Mouse (Mus musculus) lung, embryonic 14.5 days (tissue): ENCODE data around the gene Tnip1. TPM values are rescaled to one million over a fixed set of nuclear protein-coding genes. Genes with fewer than 3 reads are reported as not detected.

Experiments
- ATAC-seq: fragments of 200-750 bp; cut with Nextera tagmentation; 2 replicates; pipeline ENCODE4 v1.8.0; 2017; ENCODE audit warnings: mild to moderate bottlenecking, moderate TSS enrichment, moderate library complexity; ENCODE audit not compliant: insufficient read depth
- DNase-seq: peaks from one replicate; pipeline ENCODE4 v3.0.0-alpha.2; 2015
- H3K27ac ChIP-seq: fragments of 300-500 bp; sonication (generic); 2 replicates; pipeline ENCODE4 v1.5.1; 2014; ENCODE audit warnings: low read depth, mild to moderate bottlenecking, moderate library complexity
- H3K27me3 ChIP-seq: fragments of 300-500 bp; sonication (generic); 2 replicates; pipeline ENCODE4 v1.6.1; 2014; ENCODE audit warnings: low read length, control low read depth; ENCODE audit not compliant: insufficient read depth
- H3K36me3 ChIP-seq: fragments of 300-500 bp; sonication (generic); 2 replicates; pipeline ENCODE4 v1.6.1; 2014; ENCODE audit warnings: control low read depth; ENCODE audit not compliant: insufficient read depth
- H3K4me1 ChIP-seq: fragments of 300-500 bp; sonication (generic); 2 replicates; pipeline ENCODE4 v1.6.1; 2014; ENCODE audit warnings: antibody characterized with exemption, control low read depth; ENCODE audit not compliant: insufficient read depth
- H3K4me2 ChIP-seq: fragments of 300-500 bp; sonication (generic); 2 replicates; pipeline ENCODE4 v1.6.1; 2014; ENCODE audit warnings: mild to moderate bottlenecking
- H3K4me3 ChIP-seq: fragments of 300-500 bp; sonication (generic); 2 replicates; pipeline ENCODE4 v1.5.1; 2014; ENCODE audit warnings: low read depth, low read length
- H3K9ac ChIP-seq: fragments of 300-500 bp; sonication (generic); 2 replicates; pipeline ENCODE4 v1.6.1; 2014
- H3K9me3 ChIP-seq: fragments of 300-500 bp; sonication (generic); 2 replicates; pipeline ENCODE4 v1.6.1; 2016; ENCODE audit warnings: low read depth, low read length, control low read depth
- CTCF ChIP-seq: IDR thresholded peaks from 2 replicates; pipeline ENCODE4 v1.5.1; 2016; ENCODE audit warnings: antibody characterized with exemption, low read depth
- WGBS: fragments of 180-500 bp; shearing (Covaris S2); extraction: QIAGEN DNeasy Blood & Tissue Kit; methylation state at CpG from one replicate; pipeline ENCODE4 v1.1.7; 2014; 5-methylcytosine and 5-hydroxymethylcytosine counted together
- polyA plus RNA-seq: library from polyadenylated mRNA; unstranded; fragments of >200 nt; fragmentation: Nextera tagmentation; extraction: Ambion mirVana; gene quantifications from 2 replicates; pipeline ENCODE4 v1.2.1, GENCODE M21; 2014

The Tnip1 gene
- polyA plus RNA-seq, 1 experiment from 2014 or later: 14.3 TPM

DNA sequence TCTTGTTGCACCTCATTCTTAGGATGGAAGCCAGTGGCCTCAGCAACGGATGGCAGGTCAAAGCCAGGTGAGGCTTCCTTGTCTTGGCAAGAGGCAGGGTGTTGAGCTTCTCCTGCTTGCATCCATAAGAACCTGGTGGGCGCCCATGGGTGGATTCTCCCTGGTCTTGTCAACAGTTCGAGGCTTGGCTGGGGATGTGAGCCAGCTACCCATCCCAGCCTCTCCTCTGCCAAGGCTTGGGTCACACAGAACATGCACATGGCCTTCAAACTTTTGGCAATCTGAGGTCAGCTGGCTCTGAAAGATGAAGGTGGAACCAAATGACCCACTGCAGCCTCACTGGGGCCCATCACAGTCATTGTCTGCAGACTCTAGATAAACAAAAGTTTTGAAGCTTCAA is 51.5 kb downstream of the Tnip1 start:
- no peak for TF ChIP-seq CTCF
- 85% methylated on average over 3 of the region's 3 CpGs for WGBS
- H3K27ac ChIP-seq: no peak overlapping the region

DNA sequence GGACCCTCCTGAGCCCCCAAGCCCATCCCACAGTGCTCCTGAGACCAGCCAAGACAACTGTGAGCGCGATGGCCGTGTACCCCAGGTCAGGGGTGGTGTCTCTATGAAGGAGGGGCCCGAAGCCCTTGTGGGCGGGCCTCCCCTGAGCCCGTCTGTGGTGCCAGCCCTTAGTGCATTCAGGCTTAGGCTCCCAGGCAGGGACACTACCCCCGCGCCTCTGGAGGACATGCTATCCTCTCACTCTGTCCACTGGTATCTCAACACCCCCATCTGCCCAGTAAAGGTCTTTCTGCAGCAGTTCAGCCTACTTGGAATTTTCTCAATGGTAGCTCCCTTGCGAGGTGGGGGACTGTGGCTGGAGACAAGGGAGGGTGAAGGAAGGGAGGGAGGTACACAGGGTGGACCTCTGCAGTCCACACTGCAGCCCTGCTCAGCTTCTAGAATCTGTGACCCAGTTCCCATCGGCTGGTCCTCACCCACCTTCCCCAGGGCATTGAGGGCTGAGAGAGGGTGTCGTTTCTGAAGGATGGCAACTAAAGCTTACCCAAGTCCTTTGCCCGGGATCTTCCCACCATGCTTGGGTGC is 52.5 kb downstream of the Tnip1 start:
- no peak overlapping the region for H3K4me2 ChIP-seq
- no peak overlapping the region for H3K27ac ChIP-seq
- DNase-seq (no peak), ATAC-seq (no peak)
- no peak for TF ChIP-seq CTCF
- H3K4me1 ChIP-seq: no peaks in the 10 kb centered on the region
- H3K4me3 ChIP-seq: no peak overlapping the region
- H3K9ac ChIP-seq: no peak overlapping the region
- no peaks in the 10 kb centered on the region for H3K27me3 ChIP-seq
- H3K9me3 ChIP-seq: no peaks in the 10 kb centered on the region
- H3K36me3 ChIP-seq: peaks cover 45% of the 10 kb centered on the region
- 88% methylated on average over 12 of the region's 12 CpGs for WGBS

More for the DNA sequence above, 51.5 kb downstream of the Tnip1 start:
- H3K9ac ChIP-seq: no peak overlapping the region
- DNase-seq: no peak
- H3K4me2 ChIP-seq: no peak overlapping the region
- no peaks in the 10 kb centered on the region for H3K9me3 ChIP-seq
- no peak overlapping the region for H3K4me3 ChIP-seq
- ATAC-seq: no peak
- peaks cover 52% of the 10 kb centered on the region for H3K36me3 ChIP-seq
- H3K27me3 ChIP-seq: no peaks in the 10 kb centered on the region
- no peaks in the 10 kb centered on the region for H3K4me1 ChIP-seq

DNA sequence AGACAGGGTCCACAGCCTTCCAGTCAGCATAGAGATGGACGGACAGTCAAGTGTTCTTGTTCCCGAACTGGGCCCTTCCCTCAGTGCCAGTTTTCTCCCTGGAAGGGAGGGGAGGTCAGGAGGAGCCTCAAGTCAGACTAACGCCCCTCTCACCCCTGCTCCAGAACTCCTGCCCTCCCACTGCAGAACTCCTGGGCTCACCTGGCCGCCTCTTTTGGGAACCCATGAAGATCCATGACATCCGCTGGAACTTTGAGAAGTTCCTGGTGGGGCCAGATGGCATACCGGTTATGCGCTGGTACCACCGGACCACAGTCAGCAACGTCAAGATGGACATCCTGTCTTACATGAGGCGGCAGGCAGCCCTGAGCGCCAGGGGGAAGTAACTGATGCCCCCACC is 53.4 kb downstream of the Tnip1 start:
- DNase-seq (no peak), ATAC-seq (no peak)
- H3K9ac ChIP-seq: no peak overlapping the region
- 89% methylated on average over 11 of the region's 11 CpGs for WGBS
- H3K27me3 ChIP-seq: no peaks in the 10 kb centered on the region
- no peak overlapping the region for H3K4me2 ChIP-seq
- H3K4me3 ChIP-seq: no peak overlapping the region
- peaks cover 4% of the 10 kb centered on the region; the same call in 1 of the 2 replicates for H3K4me1 ChIP-seq
- H3K36me3 ChIP-seq: peaks cover 41% of the 10 kb centered on the region
- no peak overlapping the region for H3K27ac ChIP-seq
- no peaks in the 10 kb centered on the region for H3K9me3 ChIP-seq
- no peak for TF ChIP-seq CTCF

DNA sequence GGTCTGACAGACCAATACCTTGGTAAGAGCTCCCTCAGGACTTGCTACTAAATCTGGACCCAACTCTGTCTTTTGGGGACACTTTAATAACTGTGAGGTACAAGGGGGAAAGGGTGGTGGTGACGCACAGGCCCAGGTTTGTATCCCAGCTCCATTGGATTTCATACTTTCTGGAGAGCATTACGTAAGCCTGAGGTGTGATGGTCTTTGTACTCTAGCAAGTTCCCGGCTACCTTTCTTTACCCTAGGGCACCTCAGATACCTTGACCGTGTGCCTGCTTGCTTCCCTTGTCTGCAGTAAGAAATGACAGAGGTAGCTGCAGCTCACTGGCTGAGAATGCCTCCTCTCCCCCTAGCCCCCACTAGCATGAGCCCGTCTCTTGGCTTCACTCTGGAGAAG is 55.5 kb downstream of the Tnip1 start:
- Histone ChIP-seq H3K27me3 (no peaks in the 10 kb centered on the region), H3K27ac (no peak overlapping the region), H3K9me3 (no peaks in the 10 kb centered on the region), H3K36me3 (peaks cover 35% of the 10 kb centered on the region), H3K4me3 (no peak overlapping the region), H3K4me1 (peaks cover 6% of the 10 kb centered on the region; the same call in 1 of the 2 replicates), H3K9ac (no peak overlapping the region), H3K4me2 (no peak overlapping the region)
- ATAC-seq (no peak), DNase-seq (no peak)
- WGBS: 84% methylated on average over 5 of the region's 5 CpGs
- no peak for TF ChIP-seq CTCF

DNA sequence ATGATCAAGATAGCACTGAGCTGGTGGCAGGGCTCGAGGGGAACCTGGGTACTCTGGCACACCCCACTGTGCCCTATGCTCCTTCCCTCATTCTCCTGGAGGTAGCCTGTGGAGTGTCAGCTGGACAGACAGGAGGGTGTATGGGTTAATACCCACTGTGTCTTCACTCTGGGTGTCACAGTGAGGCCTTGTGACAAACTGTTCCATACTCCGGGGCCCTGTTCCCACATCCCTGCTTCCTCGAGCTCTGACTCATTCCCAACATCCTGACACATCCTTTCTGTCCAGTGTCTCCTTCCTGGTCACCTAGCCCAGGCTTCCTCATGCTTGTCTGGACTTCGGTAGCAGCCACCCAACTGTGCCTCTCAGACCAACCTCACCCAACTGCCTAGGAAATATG is 56.3 kb downstream of the Tnip1 start:
- WGBS: 67% methylated on average over 4 of the region's 4 CpGs
- ATAC-seq (no peak), DNase-seq (no peak)
- H3K4me2 ChIP-seq: no peak overlapping the region
- no peak overlapping the region for H3K9ac ChIP-seq
- no peaks in the 10 kb centered on the region for H3K27me3 ChIP-seq
- no peak overlapping the region for H3K27ac ChIP-seq
- no peak overlapping the region for H3K4me3 ChIP-seq
- peaks cover 35% of the 10 kb centered on the region for H3K36me3 ChIP-seq
- H3K9me3 ChIP-seq: no peaks in the 10 kb centered on the region
- H3K4me1 ChIP-seq: peaks cover 6% of the 10 kb centered on the region; the same call in 1 of the 2 replicates
- TF ChIP-seq CTCF: no peak

GRCm38 (mm10) chr11:54905931-54906330 is 56.8 kb downstream of the Tnip1 start:
- H3K27me3 ChIP-seq: no peaks in the 10 kb centered on the region
- H3K9me3 ChIP-seq: no peaks in the 10 kb centered on the region
- no peak for ATAC-seq
- peaks cover 6% of the 10 kb centered on the region; the same call in 1 of the 2 replicates for H3K4me1 ChIP-seq
- H3K4me2 ChIP-seq: no peak overlapping the region
- no peak overlapping the region for H3K4me3 ChIP-seq
- H3K36me3 ChIP-seq: peaks cover 33% of the 10 kb centered on the region
- 43% methylated on average over 4 of the region's 4 CpGs for WGBS
- no peak overlapping the region for H3K9ac ChIP-seq
- H3K27ac ChIP-seq: no peak overlapping the region
- no peak for DNase-seq
- no peak for TF ChIP-seq CTCF

GRCm38 (mm10) chr11:54905086-54905485 is 57.6 kb downstream of the Tnip1 start:
- Histone ChIP-seq H3K9ac (no peak overlapping the region), H3K4me1 (peaks cover 6% of the 10 kb centered on the region; the same call in 1 of the 2 replicates), H3K27me3 (no peaks in the 10 kb centered on the region), H3K4me3 (no peak overlapping the region), H3K9me3 (no peaks in the 10 kb centered on the region), H3K36me3 (peaks cover 24% of the 10 kb centered on the region), H3K4me2 (no peak overlapping the region), H3K27ac (no peak overlapping the region)
- ATAC-seq: no peak
- 84% methylated on average over 3 of the region's 3 CpGs for WGBS
- DNase-seq: no peak
- no peak for TF ChIP-seq CTCF
